8 mouse cellular contexts compared by ENCODE assay signal in the genomic region with DNA sequence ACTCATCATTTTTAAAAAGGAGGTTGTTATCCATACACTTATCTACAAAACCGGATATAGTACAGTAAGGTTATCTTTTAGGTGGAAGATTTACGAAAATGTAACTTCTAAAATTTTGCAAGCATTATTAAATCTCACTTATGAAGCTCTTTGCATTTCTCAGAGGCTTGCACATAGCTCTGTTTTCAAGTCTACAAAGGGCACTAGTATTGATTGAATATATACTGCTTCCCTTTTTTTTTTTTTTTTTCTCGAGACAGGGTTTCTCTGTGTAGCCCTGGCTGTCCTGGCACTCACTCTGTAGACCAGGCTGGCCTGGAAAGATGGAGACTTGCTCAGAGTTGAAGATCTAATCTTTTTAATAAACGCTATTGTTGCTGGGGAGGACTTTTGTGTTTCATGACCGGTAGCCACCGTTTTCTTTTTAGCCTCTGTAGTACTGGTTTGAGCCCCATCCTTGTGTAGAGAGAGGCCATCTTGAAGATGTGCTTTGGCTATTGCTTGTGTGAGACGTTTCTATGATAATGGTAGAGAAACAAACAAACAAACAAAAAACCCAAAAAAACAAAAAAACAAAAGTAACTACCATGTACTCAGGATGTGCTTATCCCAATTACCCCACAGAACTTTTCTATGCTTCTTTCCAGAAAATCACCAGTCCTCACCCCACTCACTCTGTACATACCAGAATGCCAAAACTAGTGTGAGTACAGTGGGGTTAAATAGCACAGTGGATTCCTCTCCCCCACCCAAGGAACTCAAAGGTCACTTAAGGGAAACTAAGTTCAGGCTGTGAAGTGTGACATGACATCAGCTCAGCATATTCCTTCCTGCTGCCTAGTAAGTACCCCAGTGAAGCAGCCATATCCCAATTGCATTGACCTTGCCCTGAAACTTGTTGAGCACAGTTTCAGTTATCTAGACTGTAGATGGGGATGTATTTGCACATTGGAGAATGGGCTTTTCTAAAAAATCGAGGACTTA. TPM values are rescaled to one million over a fixed set of nuclear protein-coding genes. Genes with fewer than 3 reads are reported as not detected.
DNase-seq lines count a peak whose midpoint lies in the region; ATAC-seq and TF ChIP-seq lines count a peak whose summit lies in the region.

No protein-coding gene starts in this region.

- peak overlapping the region; percentile 65 for H3K9ac ChIP-seq in embryonic facial prominence, embryonic 11.5 days (replicated peaks; ENCODE audit: low read length)
- no peak overlapping the region for H3K9ac ChIP-seq in hindbrain, postnatal 0 days (replicated peaks; ENCODE audit: low read length)
- no peak overlapping the region for H3K9ac ChIP-seq in midbrain, postnatal 0 days (replicated peaks; ENCODE audit: low read length, poor library complexity, severe bottlenecking)

- peak overlapping the region; percentile 3; the same call in 1 of the 2 replicates for H3K4me2 ChIP-seq in embryonic facial prominence, embryonic 11.5 days (ENCODE audit: low read depth, low read length)
- peak overlapping the region; percentile 58 for H3K4me2 ChIP-seq in hindbrain, postnatal 0 days (ENCODE audit: low read depth, low read length)
- peak overlapping the region; percentile 59 for H3K4me2 ChIP-seq in midbrain, postnatal 0 days (ENCODE audit: low read depth, low read length, poor library complexity, severe bottlenecking)

- peak overlapping the region; percentile 58 for H3K4me3 ChIP-seq in layer of hippocampus, adult 2 months
- peak overlapping the region; percentile 40; the same call in 1 of the 2 replicates for H3K4me3 ChIP-seq in embryonic facial prominence, embryonic 11.5 days (ENCODE audit: low read depth, low read length)
- peak overlapping the region; percentile 36 for H3K4me3 ChIP-seq in hindbrain, postnatal 0 days (ENCODE audit: low read length)
- H3K4me3 ChIP-seq in midbrain, postnatal 0 days (ENCODE audit: low read depth, low read length) = peak overlapping the region; percentile 42

- H3K27me3 ChIP-seq in embryonic facial prominence, embryonic 11.5 days (ENCODE audit: control insufficient read depth, insufficient read depth, low read length) = no peaks in the 10 kb centered on the region
- H3K27me3 ChIP-seq in hindbrain, postnatal 0 days (ENCODE audit: insufficient read depth, low read length) = no peaks in the 10 kb centered on the region
- no peaks in the 10 kb centered on the region for H3K27me3 ChIP-seq in midbrain, postnatal 0 days (ENCODE audit: insufficient read depth, low read length)

- no peak for TF ChIP-seq CTCF in layer of hippocampus, adult 2 months (conservative IDR thresholded peaks at IDR 0.05)
- TF ChIP-seq CTCF in hindbrain, postnatal 0 days (IDR thresholded peaks at IDR 0.05; ENCODE audit: low read depth) = no peak
- TF ChIP-seq CTCF in midbrain, postnatal 0 days (IDR thresholded peaks at IDR 0.05) = no peak

- 61% methylated on average over 8 of the region's 8 CpGs for WGBS in embryonic facial prominence, embryonic 11.5 days
- WGBS in hindbrain, postnatal 0 days = 47% methylated on average over 8 of the region's 8 CpGs
- WGBS in midbrain, postnatal 0 days = 49% methylated on average over 8 of the region's 8 CpGs

- no peaks in the 10 kb centered on the region for H3K4me1 ChIP-seq in embryonic facial prominence, embryonic 11.5 days (ENCODE audit: control insufficient read depth, insufficient read depth, low read length)
- H3K4me1 ChIP-seq in hindbrain, postnatal 0 days (ENCODE audit: insufficient read depth, low read length) = peaks cover 7% of the 10 kb centered on the region
- H3K4me1 ChIP-seq in midbrain, postnatal 0 days (ENCODE audit: insufficient read depth, low read length) = peaks cover 7% of the 10 kb centered on the region; the same call in 1 of the 2 replicates

- H3K27ac ChIP-seq in layer of hippocampus, adult 2 months = no peak overlapping the region; the same call in 1 of the 2 replicates
- H3K27ac ChIP-seq in embryonic facial prominence, embryonic 11.5 days (replicated peaks; ENCODE audit: low read depth, low read length) = peak overlapping the region; percentile 92
- H3K27ac ChIP-seq in hindbrain, postnatal 0 days = peak overlapping the region; percentile 73
- H3K27ac ChIP-seq in midbrain, postnatal 0 days (ENCODE audit: low read depth, low read length) = peak overlapping the region; percentile 77; the same call in 1 of the 2 replicates

- no peaks in the 10 kb centered on the region for H3K9me3 ChIP-seq in embryonic facial prominence, embryonic 11.5 days (replicated peaks; ENCODE audit: control insufficient read depth, low read length)
- no peaks in the 10 kb centered on the region for H3K9me3 ChIP-seq in hindbrain, postnatal 0 days (ENCODE audit: low read length)
- H3K9me3 ChIP-seq in midbrain, postnatal 0 days (ENCODE audit: low read length) = no peaks in the 10 kb centered on the region

- ATAC-seq in embryonic facial prominence, embryonic 11.5 days (replicated peaks; ENCODE audit: insufficient number of reproducible peaks, low FRiP score, low TSS enrichment, low read depth) = no peak
- no peak for ATAC-seq in hindbrain, postnatal 0 days
- ATAC-seq in midbrain, postnatal 0 days (ENCODE audit: low FRiP score) = no peak

- no peaks in the 10 kb centered on the region for H3K36me3 ChIP-seq in embryonic facial prominence, embryonic 11.5 days (replicated peaks; ENCODE audit: control insufficient read depth, insufficient read depth, low read depth, low read length)
- no peaks in the 10 kb centered on the region for H3K36me3 ChIP-seq in hindbrain, postnatal 0 days (ENCODE audit: insufficient read depth, low read length)
- H3K36me3 ChIP-seq in midbrain, postnatal 0 days (ENCODE audit: insufficient read depth, low read length) = no peaks in the 10 kb centered on the region

- no peak for DNase-seq in layer of hippocampus, adult 2 months (ENCODE audit: low spot score in 2 of 2)
- DNase-seq in layer of hippocampus, postnatal 10 days (ENCODE audit: low spot score in 2 of 2) = no peak
- DNase-seq in embryonic facial prominence, embryonic 11.5 days (ENCODE audit: low spot score) = peak; percentile 33
- DNase-seq in hindbrain, postnatal 0 days (ENCODE audit: low spot score) = no peak
- no peak for DNase-seq in midbrain, postnatal 0 days (ENCODE audit: low spot score)
- no peak for DNase-seq in cerebellum, postnatal 10 days
- DNase-seq in kidney, postnatal 10 days = no peak
- no peak for DNase-seq in right cerebral cortex, postnatal 36 days (ENCODE audit: low spot score in 2 of 2)

RNA-seq across cellular contexts. Expression of a gene that starts 0.8 kb away (rescaled TPM):
- 100 to 1,000 TPM; 150 to 167 TPM for total RNA-seq in layer of hippocampus, adult 2 months (2021)
- 100 to 1,000 TPM; 140 to 182 TPM for total RNA-seq in layer of hippocampus, postnatal 10 days (2021)
- 1.3 TPM in 1 of 2 replicates, not detected in the other for polyA plus RNA-seq in embryonic facial prominence, embryonic 11.5 days (2014; fragmentation: Nextera tagmentation; extraction: Ambion mirVana)
- total RNA-seq in hindbrain, postnatal 0 days (2014; rRNA removed) = 1,844 and 2,344 TPM in 2 replicates
- 0.89 TPM in 1 of 2 replicates, not detected in the other for polyA plus RNA-seq in hindbrain, postnatal 0 days (2015; fragmentation: Nextera tagmentation; extraction: Ambion mirVana)
- total RNA-seq in midbrain, postnatal 0 days (2014; rRNA removed) = 684 and 753 TPM in 2 replicates
- not detected in 2 replicates for polyA plus RNA-seq in midbrain, postnatal 0 days (2015; fragmentation: Nextera tagmentation; extraction: Ambion mirVana)

RNA-seq across cellular contexts. Expression of a gene that starts 0.8 kb away (rescaled TPM):
- 1 to 10 TPM; 4.6 to 5.5 TPM for total RNA-seq in layer of hippocampus, adult 2 months (2021)
- 1 to 10 TPM; 6.4 to 6.6 TPM for total RNA-seq in layer of hippocampus, postnatal 10 days (2021)
- 0.53 and 0.71 TPM in 2 replicates for polyA plus RNA-seq in embryonic facial prominence, embryonic 11.5 days (2014; fragmentation: Nextera tagmentation; extraction: Ambion mirVana)
- total RNA-seq in hindbrain, postnatal 0 days (2014; rRNA removed) = 49.4 and 53.4 TPM in 2 replicates
- polyA plus RNA-seq in hindbrain, postnatal 0 days (2015; fragmentation: Nextera tagmentation; extraction: Ambion mirVana) = 0.18 and 0.25 TPM in 2 replicates
- total RNA-seq in midbrain, postnatal 0 days (2014; rRNA removed) = 21.3 and 23.4 TPM in 2 replicates
- 0.04 and 0.07 TPM in 2 replicates for polyA plus RNA-seq in midbrain, postnatal 0 days (2015; fragmentation: Nextera tagmentation; extraction: Ambion mirVana)

RNA-seq across cellular contexts. Expression of a gene that starts 8.4 kb away (rescaled TPM):
- 10 to 100 TPM; 17.7 to 18.3 TPM for total RNA-seq in layer of hippocampus, adult 2 months (2021)
- 10 to 100 TPM; 28.3 to 32.7 TPM for total RNA-seq in layer of hippocampus, postnatal 10 days (2021)
- 1.2 and 1.5 TPM in 2 replicates for polyA plus RNA-seq in embryonic facial prominence, embryonic 11.5 days (2014; fragmentation: Nextera tagmentation; extraction: Ambion mirVana)
- total RNA-seq in hindbrain, postnatal 0 days (2014; rRNA removed) = 466 and 603 TPM in 2 replicates
- 0.16 and 0.54 TPM in 2 replicates for polyA plus RNA-seq in hindbrain, postnatal 0 days (2015; fragmentation: Nextera tagmentation; extraction: Ambion mirVana)
- total RNA-seq in midbrain, postnatal 0 days (2014; rRNA removed) = 154 and 239 TPM in 2 replicates
- polyA plus RNA-seq in midbrain, postnatal 0 days (2015; fragmentation: Nextera tagmentation; extraction: Ambion mirVana) = 0.21 and 0.23 TPM in 2 replicates

RNA-seq across cellular contexts. Expression of a gene that starts 9.0 kb away (rescaled TPM):
- 1 to 10 TPM in 1 of 2 experiments, under 1 TPM in 1; 0.39 to 1.2 TPM for total RNA-seq in layer of hippocampus, adult 2 months (2021)
- 1 to 10 TPM; 5.1 TPM for total RNA-seq in layer of hippocampus, postnatal 10 days (2021)
- 0.67 and 1.3 TPM in 2 replicates for polyA plus RNA-seq in embryonic facial prominence, embryonic 11.5 days (2014; fragmentation: Nextera tagmentation; extraction: Ambion mirVana)
- total RNA-seq in hindbrain, postnatal 0 days (2014; rRNA removed) = 65.9 and 103 TPM in 2 replicates
- polyA plus RNA-seq in hindbrain, postnatal 0 days (2015; fragmentation: Nextera tagmentation; extraction: Ambion mirVana) = 0.13 and 0.35 TPM in 2 replicates
- total RNA-seq in midbrain, postnatal 0 days (2014; rRNA removed) = 8.7 and 34.2 TPM in 2 replicates
- polyA plus RNA-seq in midbrain, postnatal 0 days (2015; fragmentation: Nextera tagmentation; extraction: Ambion mirVana) = 0.16 TPM in 1 of 2 replicates, not detected in the other

RNA-seq across cellular contexts. Expression of a gene that starts 9.9 kb away (rescaled TPM):
- total RNA-seq in layer of hippocampus, adult 2 months (2021) = 10 to 100 TPM; 45.3 to 54.6 TPM
- total RNA-seq in layer of hippocampus, postnatal 10 days (2021) = 10 to 100 TPM; 77.0 to 85.3 TPM
- 9.0 and 12.1 TPM in 2 replicates for polyA plus RNA-seq in embryonic facial prominence, embryonic 11.5 days (2014; fragmentation: Nextera tagmentation; extraction: Ambion mirVana)
- 528 and 734 TPM in 2 replicates for total RNA-seq in hindbrain, postnatal 0 days (2014; rRNA removed)
- 1.3 and 2.8 TPM in 2 replicates for polyA plus RNA-seq in hindbrain, postnatal 0 days (2015; fragmentation: Nextera tagmentation; extraction: Ambion mirVana)
- total RNA-seq in midbrain, postnatal 0 days (2014; rRNA removed) = 203 and 384 TPM in 2 replicates
- polyA plus RNA-seq in midbrain, postnatal 0 days (2015; fragmentation: Nextera tagmentation; extraction: Ambion mirVana) = 1.2 and 1.9 TPM in 2 replicates

Comparison
In these comparisons a context has a peak if more than half of its experiments do, and no peak if none do; other contexts are left out.
1. H3K4me2 ChIP-seq: peak in every context shown above with its lines; median percentile 59 in midbrain, postnatal 0 days; 58 in hindbrain, postnatal 0 days; 3 in embryonic facial prominence, embryonic 11.5 days.